Mouse (Mus musculus): ENCODE data around the gene Ttc28. TPM values are rescaled to one million over a fixed set of nuclear protein-coding genes. Genes with fewer than 3 reads are reported as not detected.
"Not testable (repeated sequence)": the region's sequence is repeated elsewhere in the genome, so short reads cannot be mapped to it uniquely, and the experiment has no call there.

Ttc28 gene
- 16.9 and 17.8 TPM in 2 replicates for polyA plus RNA-seq (2014; fragmentation: Nextera tagmentation; extraction: Ambion mirVana)

GRCm38 (mm10) chr5:110879584-110880374 lies at the start of gene Ttc28:
Gene Ttc28, plus strand, starts transcription at chr5:110879803.
- Histone ChIP-seq H3K36me3 (ENCODE audit: control insufficient read depth, insufficient read depth, low read length) (no peaks in the 10 kb centered on the region; the same call in 1 of the 2 replicates), H3K4me3 (ENCODE audit: low read depth, low read length) (peak within 1 kb of the TSS; percentile 62), H3K27me3 (ENCODE audit: control insufficient read depth, insufficient read depth, low read length) (no peaks in the 10 kb centered on the region), H3K4me2 (replicated peaks; ENCODE audit: low read depth, low read length) (peak within 1 kb of the TSS; percentile 80), H3K4me1 (ENCODE audit: control insufficient read depth, insufficient read depth, low read length) (0 out of 2 replicates have a peak, but pooled peaks cover 5% of the 10 kb centered on the region), H3K9me3 (ENCODE audit: control insufficient read depth, low read depth, low read length) (no peaks in the 10 kb centered on the region), H3K27ac (ENCODE audit: low read length) (peak within 1 kb of the TSS; percentile 53), H3K9ac (replicated peaks; ENCODE audit: low read depth, low read length) (peak within 1 kb of the TSS; percentile 67)
- ATAC-seq (ENCODE audit: insufficient number of reproducible peaks, insufficient read depth, low FRiP score, low read depth), result peak; percentile 88
- WGBS, result under 1% methylated on average over 94 of the region's 101 CpGs

DNA sequence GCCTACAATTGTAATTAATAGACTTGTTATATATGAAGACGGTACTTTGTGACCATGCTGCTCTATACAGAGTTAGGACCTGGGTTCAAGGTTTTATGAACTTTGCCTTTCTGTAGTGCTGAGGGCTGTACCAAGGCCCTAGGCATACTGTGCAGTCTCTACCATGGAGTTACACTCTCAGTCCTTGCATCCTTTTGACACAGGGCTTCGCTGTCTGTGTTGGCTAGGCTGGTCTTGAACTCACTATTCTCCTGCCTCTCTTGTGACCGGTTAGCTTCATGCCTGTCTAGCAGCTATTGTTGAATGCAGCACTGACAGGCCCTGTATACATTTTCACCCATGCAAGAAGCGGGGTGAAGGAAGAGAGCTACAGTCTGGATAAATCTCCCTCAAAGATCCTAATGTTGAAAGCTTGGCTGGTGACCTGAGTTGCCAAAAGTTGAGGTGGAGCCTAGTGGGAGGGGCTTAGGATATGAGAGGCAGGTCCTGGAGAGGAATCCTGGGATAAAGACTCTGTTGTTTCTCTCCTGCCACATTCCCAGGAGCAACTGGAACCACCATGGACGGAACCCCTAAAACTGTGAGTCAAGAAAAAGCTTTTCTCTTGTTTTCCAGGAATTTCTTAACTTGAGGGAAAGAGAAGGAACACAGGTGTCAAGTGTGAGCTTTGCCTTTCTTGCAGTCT lies 48.4 kb upstream of the Ttc28 start:
- no peak overlapping the region for H3K9ac ChIP-seq (replicated peaks; ENCODE audit: low read depth, low read length)
- no peaks in the 10 kb centered on the region for H3K27me3 ChIP-seq (ENCODE audit: control insufficient read depth, insufficient read depth, low read length)
- 0 out of 2 replicates have a peak, but pooled peaks cover 1% of the 10 kb centered on the region for H3K4me1 ChIP-seq (ENCODE audit: control insufficient read depth, insufficient read depth, low read length)
- no peak for ATAC-seq (ENCODE audit: insufficient number of reproducible peaks, insufficient read depth, low FRiP score, low read depth)
- no peak overlapping the region for H3K4me3 ChIP-seq (ENCODE audit: low read depth, low read length)
- no peak overlapping the region for H3K27ac ChIP-seq (ENCODE audit: low read length)
- no peaks in the 10 kb centered on the region; the same call in 1 of the 2 replicates for H3K36me3 ChIP-seq (ENCODE audit: control insufficient read depth, insufficient read depth, low read length)
- H3K9me3 ChIP-seq (ENCODE audit: control insufficient read depth, low read depth, low read length), result no peaks in the 10 kb centered on the region
- no peak overlapping the region for H3K4me2 ChIP-seq (replicated peaks; ENCODE audit: low read depth, low read length)
- 89% methylated on average over 5 of the region's 5 CpGs for WGBS

GRCm38 (mm10) chr5:110835959-110836358 lies 43.6 kb upstream of the Ttc28 start:
- peaks cover 7% of the 10 kb centered on the region; the same call in 1 of the 2 replicates for H3K4me1 ChIP-seq (ENCODE audit: control insufficient read depth, insufficient read depth, low read length)
- ATAC-seq (ENCODE audit: insufficient number of reproducible peaks, insufficient read depth, low FRiP score, low read depth), result peak; percentile 34; the same call in 1 of the 2 replicates
- H3K27ac ChIP-seq (ENCODE audit: low read length), result no peak overlapping the region
- no peaks in the 10 kb centered on the region for H3K36me3 ChIP-seq (ENCODE audit: control insufficient read depth, insufficient read depth, low read length)
- H3K9ac ChIP-seq (replicated peaks; ENCODE audit: low read depth, low read length), result no peak overlapping the region
- H3K27me3 ChIP-seq (ENCODE audit: control insufficient read depth, insufficient read depth, low read length), result no peaks in the 10 kb centered on the region
- H3K4me3 ChIP-seq (ENCODE audit: low read depth, low read length), result no peak overlapping the region
- H3K9me3 ChIP-seq (ENCODE audit: control insufficient read depth, low read depth, low read length), result no peaks in the 10 kb centered on the region
- no peak overlapping the region for H3K4me2 ChIP-seq (replicated peaks; ENCODE audit: low read depth, low read length)
- WGBS, result 10% methylated on average over 3 of the region's 3 CpGs

DNA sequence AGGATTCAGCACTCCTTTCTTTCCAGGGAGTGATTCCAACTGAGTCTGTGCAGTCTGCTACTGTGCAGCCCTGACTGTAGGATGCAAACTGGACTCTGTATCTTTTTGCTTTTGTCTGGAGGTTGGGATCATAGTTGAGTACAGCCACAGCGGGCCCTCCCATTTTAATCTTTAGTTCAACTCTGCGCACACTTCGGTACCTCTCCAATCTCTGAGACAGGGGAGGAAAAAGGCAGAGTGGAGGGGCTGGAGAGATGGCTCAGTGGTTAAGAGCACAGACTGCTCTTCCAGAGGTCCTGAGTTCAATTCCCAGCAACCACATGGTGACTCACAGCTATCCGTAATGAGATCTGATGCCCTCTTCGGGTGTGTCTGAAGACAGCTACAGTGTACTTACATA lies 41.6 kb upstream of the Ttc28 start:
- H3K27ac ChIP-seq (ENCODE audit: low read length); H3K4me2 ChIP-seq (replicated peaks; ENCODE audit: low read depth, low read length); H3K9ac ChIP-seq (replicated peaks; ENCODE audit: low read depth, low read length); ATAC-seq (ENCODE audit: insufficient number of reproducible peaks, insufficient read depth, low FRiP score, low read depth); H3K4me1 ChIP-seq (ENCODE audit: control insufficient read depth, insufficient read depth, low read length); H3K4me3 ChIP-seq (ENCODE audit: low read depth, low read length); H3K27me3 ChIP-seq (ENCODE audit: control insufficient read depth, insufficient read depth, low read length); H3K9me3 ChIP-seq (ENCODE audit: control insufficient read depth, low read depth, low read length); H3K36me3 ChIP-seq (ENCODE audit: control insufficient read depth, insufficient read depth, low read length): not testable (repeated sequence)
- WGBS, result 87% methylated on average over 5 of the region's 5 CpGs

- H3K27me3 ChIP-seq (ENCODE audit: control insufficient read depth, insufficient read depth, low read length), result no peaks in the 10 kb centered on the region
- peaks cover 7% of the 10 kb centered on the region; the same call in 1 of the 2 replicates for H3K4me1 ChIP-seq (ENCODE audit: control insufficient read depth, insufficient read depth, low read length)
- H3K9me3 ChIP-seq (ENCODE audit: control insufficient read depth, low read depth, low read length), result no peaks in the 10 kb centered on the region
- peak overlapping the region; percentile 68 for H3K4me3 ChIP-seq (ENCODE audit: low read depth, low read length)
- peak overlapping the region; percentile 67 for H3K27ac ChIP-seq (ENCODE audit: low read length)
- H3K9ac ChIP-seq (replicated peaks; ENCODE audit: low read depth, low read length), result peak overlapping the region; percentile 60
- H3K4me2 ChIP-seq (replicated peaks; ENCODE audit: low read depth, low read length), result peak overlapping the region; percentile 83
- peak; percentile 65 for ATAC-seq (ENCODE audit: insufficient number of reproducible peaks, insufficient read depth, low FRiP score, low read depth)
- 6% methylated on average over 28 of the region's 28 CpGs for WGBS
- H3K36me3 ChIP-seq (ENCODE audit: control insufficient read depth, insufficient read depth, low read length), result peaks cover 3% of the 10 kb centered on the region; the same call in 1 of the 2 replicates
Observed at GRCm38 (mm10) chr5:110839038-110839677, 40.4 kb upstream of the Ttc28 start.

GRCm38 (mm10) chr5:110839678-110840365 lies 39.8 kb upstream of the Ttc28 start, which contains the start of the genes Hscb and Chek2:
Gene Hscb, minus strand, starts transcription at chr5:110839777.
Gene Chek2, plus strand, starts transcription at chr5:110839979.
- Histone ChIP-seq H3K4me3 (ENCODE audit: low read depth, low read length) (peak within 1 kb of the TSS; percentile 68), H3K27me3 (ENCODE audit: control insufficient read depth, insufficient read depth, low read length) (no peaks in the 10 kb centered on the region), H3K4me1 (ENCODE audit: control insufficient read depth, insufficient read depth, low read length) (peaks cover 7% of the 10 kb centered on the region; the same call in 1 of the 2 replicates), H3K4me2 (replicated peaks; ENCODE audit: low read depth, low read length) (peak within 1 kb of the TSS; percentile 83), H3K36me3 (ENCODE audit: control insufficient read depth, insufficient read depth, low read length) (peaks cover 5% of the 10 kb centered on the region; the same call in 1 of the 2 replicates), H3K9me3 (ENCODE audit: control insufficient read depth, low read depth, low read length) (no peaks in the 10 kb centered on the region), H3K27ac (ENCODE audit: low read length) (peak within 1 kb of the TSS; percentile 82), H3K9ac (replicated peaks; ENCODE audit: low read depth, low read length) (peak within 1 kb of the TSS; percentile 60)
- ATAC-seq (ENCODE audit: insufficient number of reproducible peaks, insufficient read depth, low FRiP score, low read depth), result peak; percentile 96
- WGBS, result under 1% methylated on average over 41 of the region's 41 CpGs

- Histone ChIP-seq H3K4me2 (replicated peaks; ENCODE audit: low read depth, low read length) (peak overlapping the region; percentile 55), H3K9ac (replicated peaks; ENCODE audit: low read depth, low read length) (peak overlapping the region; percentile 43), H3K4me3 (ENCODE audit: low read depth, low read length) (peak overlapping the region; percentile 68), H3K27ac (ENCODE audit: low read length) (peak overlapping the region; percentile 82), H3K36me3 (ENCODE audit: control insufficient read depth, insufficient read depth, low read length) (peaks cover 8% of the 10 kb centered on the region; the same call in 1 of the 2 replicates), H3K4me1 (ENCODE audit: control insufficient read depth, insufficient read depth, low read length) (peaks cover 7% of the 10 kb centered on the region; the same call in 1 of the 2 replicates), H3K9me3 (ENCODE audit: control insufficient read depth, low read depth, low read length) (no peaks in the 10 kb centered on the region), H3K27me3 (ENCODE audit: control insufficient read depth, insufficient read depth, low read length) (no peaks in the 10 kb centered on the region)
- ATAC-seq (ENCODE audit: insufficient number of reproducible peaks, insufficient read depth, low FRiP score, low read depth), result no peak
- WGBS, result 12% methylated on average over 4 of the region's 4 CpGs
Observed at GRCm38 (mm10) chr5:110840465-110840864, 39.1 kb upstream of the Ttc28 start.

All from stomach, embryonic 14.5 days (tissue).